Mouse (Mus musculus) lung, embryonic 16.5 days (tissue): Measurements from ENCODE around the gene Ddx25. TPM values are rescaled to one million over a fixed set of nuclear protein-coding genes. Genes with fewer than 3 reads are reported as not detected.
A peak's percentile ranks its signal among the peaks of the same experiment; 100 is the strongest.

Experiments
- ATAC-seq: fragments of 200-750 bp; cut with Nextera tagmentation; 2 replicates; pipeline ENCODE4 v1.8.0; 2017; ENCODE audit warnings: low read depth, mild to moderate bottlenecking, moderate library complexity
- H3K27ac ChIP-seq: fragments of 300-500 bp; sonication (generic); 2 replicates; pipeline ENCODE4 v1.5.1; 2014; ENCODE audit warnings: mild to moderate bottlenecking, control low read depth, low read length
- H3K27me3 ChIP-seq: fragments of 300-500 bp; sonication (generic); 2 replicates; pipeline ENCODE4 v1.6.1; 2014; ENCODE audit warnings: low read depth, low read length, mixed read lengths; ENCODE audit not compliant: control insufficient read depth, insufficient read depth
- H3K36me3 ChIP-seq: fragments of 300-500 bp; sonication (generic); 2 replicates; pipeline ENCODE4 v1.6.1; 2014; ENCODE audit warnings: low read length; ENCODE audit not compliant: control insufficient read depth, insufficient read depth
- H3K4me1 ChIP-seq: fragments of 300-500 bp; sonication (generic); replicated peaks from 2 replicates; pipeline ENCODE4 v1.6.1; 2014; ENCODE audit warnings: low read length, mixed read lengths; ENCODE audit not compliant: control insufficient read depth, insufficient read depth
- H3K4me2 ChIP-seq: fragments of 300-500 bp; sonication (generic); 2 replicates; pipeline ENCODE4 v1.6.1; 2014; ENCODE audit warnings: low read depth, low read length, control low read depth
- H3K4me3 ChIP-seq: fragments of 300-500 bp; sonication (generic); 2 replicates; pipeline ENCODE4 v1.5.1; 2014; ENCODE audit warnings: mild to moderate bottlenecking, low read length, control low read depth
- H3K9ac ChIP-seq: fragments of 300-500 bp; sonication (generic); 2 replicates; pipeline ENCODE4 v1.6.1; 2014; ENCODE audit warnings: low read length, control low read depth
- H3K9me3 ChIP-seq: fragments of 300-500 bp; sonication (generic); 2 replicates; pipeline ENCODE4 v1.6.1; 2016; ENCODE audit warnings: low read length; ENCODE audit not compliant: control insufficient read depth
- WGBS: fragments of 180-500 bp; shearing (Covaris S2); extraction: QIAGEN DNeasy Blood & Tissue Kit; methylation state at CpG from one replicate; pipeline ENCODE4 v1.1.7; 2014; 5-methylcytosine and 5-hydroxymethylcytosine counted together
- polyA plus RNA-seq: library from polyadenylated mRNA; unstranded; fragments of >200 nt; fragmentation: Nextera tagmentation; extraction: Ambion mirVana; gene quantifications from 2 replicates; pipeline ENCODE4 v1.2.1, GENCODE M21; 2015

Gene Ddx25
- polyA plus RNA-seq, 1 experiment from 2014 or later: 0.77 TPM

DNA sequence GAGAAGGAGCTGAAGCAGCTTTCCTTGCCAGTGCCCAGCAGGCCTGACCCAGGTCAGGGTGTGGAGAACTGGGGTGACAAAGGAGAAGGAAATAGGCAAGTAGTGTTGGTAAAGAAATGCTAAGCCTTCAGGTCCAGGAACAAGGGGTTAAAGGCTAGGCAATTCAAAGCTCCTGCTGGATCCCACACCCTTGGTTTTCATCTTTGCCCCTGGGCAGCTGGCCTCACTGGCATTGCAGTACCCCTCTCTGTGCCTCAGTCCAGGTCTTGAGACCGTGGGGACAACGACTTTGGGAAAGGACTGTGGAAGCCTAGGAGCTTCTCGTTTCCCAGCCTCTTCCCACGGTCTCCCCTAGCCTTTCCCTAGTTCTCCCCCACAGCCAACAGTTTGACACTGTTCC lies 44.4 kb downstream of the Ddx25 start:
- H3K4me1 ChIP-seq: no peaks in the 10 kb centered on the region
- H3K9me3 ChIP-seq: no peaks in the 10 kb centered on the region
- no peak overlapping the region for H3K27ac ChIP-seq
- ATAC-seq: no peak
- H3K27me3 ChIP-seq: peaks cover 9% of the 10 kb centered on the region; the same call in 1 of the 2 replicates
- WGBS: 69% methylated on average over 4 of the region's 4 CpGs
- no peak overlapping the region for H3K9ac ChIP-seq
- no peak overlapping the region for H3K4me2 ChIP-seq
- no peak overlapping the region for H3K4me3 ChIP-seq
- no peaks in the 10 kb centered on the region for H3K36me3 ChIP-seq

DNA sequence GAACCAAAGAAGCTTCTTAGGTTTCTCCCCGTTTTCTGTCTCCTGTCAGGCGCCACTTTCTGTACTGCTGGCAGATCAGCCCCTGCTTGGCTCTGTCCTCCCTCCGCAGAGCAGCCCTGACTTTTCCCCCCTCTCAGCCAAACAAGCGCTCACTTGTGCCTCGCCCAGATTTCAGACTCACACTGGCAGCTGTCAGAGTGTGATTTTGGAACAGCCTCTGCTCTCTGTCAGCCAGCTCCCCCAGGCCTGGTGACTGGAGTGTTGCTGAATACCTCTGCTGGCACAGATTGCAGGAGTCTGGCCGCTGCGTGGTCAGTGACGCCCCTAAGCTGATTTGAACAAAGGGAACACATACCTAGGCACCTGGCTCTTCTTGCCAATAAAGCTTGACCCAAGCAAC lies 50.1 kb downstream of the Ddx25 start:
- peak overlapping the region; percentile 2; the same call in 1 of the 2 replicates for H3K27ac ChIP-seq

DNA sequence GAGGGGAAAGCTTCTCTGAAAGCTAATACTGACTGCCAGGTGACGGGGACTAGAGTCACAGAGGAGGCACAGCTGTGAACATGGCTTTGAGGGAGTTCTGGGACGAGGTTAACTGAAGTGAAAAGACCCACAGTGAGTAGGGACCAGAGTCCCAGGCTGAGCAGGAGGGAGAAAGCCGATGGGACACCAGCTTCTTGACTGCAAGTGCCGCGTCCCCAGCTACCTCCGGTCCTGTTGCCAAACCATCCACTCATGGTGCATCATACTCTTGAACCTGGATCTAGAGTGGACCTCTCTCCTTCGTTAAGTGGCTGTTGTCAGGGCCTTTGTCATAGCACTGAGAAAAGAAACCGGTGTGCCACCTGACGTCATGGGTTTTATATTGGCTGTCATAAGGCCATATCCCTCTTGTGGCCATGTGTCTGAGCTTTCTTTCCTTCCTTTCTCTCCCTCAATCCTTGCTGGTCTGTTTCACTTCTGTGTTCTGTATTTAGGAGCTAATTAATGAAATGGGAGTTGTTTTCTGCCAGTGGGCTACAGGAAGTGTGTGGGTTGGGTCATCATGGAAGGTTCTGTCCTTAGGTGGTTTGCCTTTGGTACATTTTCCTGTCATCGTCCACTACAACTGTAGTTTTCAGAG lies 55.8 kb downstream of the Ddx25 start:
- 87% methylated on average over 10 of the region's 10 CpGs for WGBS
- Histone ChIP-seq H3K27me3 (no peaks in the 10 kb centered on the region), H3K4me2 (no peak overlapping the region), H3K36me3 (no peaks in the 10 kb centered on the region; the same call in none of the 2 replicates), H3K9me3 (no peaks in the 10 kb centered on the region), H3K4me3 (no peak overlapping the region), H3K27ac (no peak overlapping the region), H3K9ac (no peak overlapping the region), H3K4me1 (no peaks in the 10 kb centered on the region)
- ATAC-seq: no peak

More for the DNA sequence above, 50.1 kb downstream of the Ddx25 start:
- 26% methylated on average over 8 of the region's 8 CpGs for WGBS
- no peaks in the 10 kb centered on the region for H3K9me3 ChIP-seq
- no peak overlapping the region for H3K4me2 ChIP-seq
- H3K4me1 ChIP-seq: peaks cover 4% of the 10 kb centered on the region
- H3K36me3 ChIP-seq: no peaks in the 10 kb centered on the region; the same call in 1 of the 2 replicates
- peaks cover 9% of the 10 kb centered on the region; the same call in 1 of the 2 replicates for H3K27me3 ChIP-seq
- no peak overlapping the region for H3K9ac ChIP-seq
- ATAC-seq: peak; percentile 90
- H3K4me3 ChIP-seq: no peak overlapping the region

DNA sequence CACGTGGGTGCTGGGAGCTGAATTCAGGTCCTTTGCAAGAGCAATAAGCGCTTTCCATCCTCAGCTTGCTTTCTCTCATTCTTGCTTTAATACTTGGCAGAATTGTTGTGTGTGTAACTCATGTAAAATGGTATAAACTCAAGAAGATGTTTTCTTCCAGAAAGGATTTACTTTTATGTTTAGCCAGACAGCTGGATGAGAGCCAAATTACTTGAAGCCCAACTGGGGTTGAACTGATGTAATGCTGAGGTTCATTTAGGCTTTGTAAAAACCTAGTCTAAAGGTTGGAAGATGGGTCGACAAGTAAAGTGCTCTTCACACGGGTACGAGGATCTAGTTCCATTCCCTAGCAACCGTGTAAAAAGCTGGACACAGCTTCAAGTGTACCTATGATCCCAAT lies 58.4 kb downstream of the Ddx25 start:
- ATAC-seq: no peak
- H3K4me2 ChIP-seq: no peak overlapping the region
- no peaks in the 10 kb centered on the region for H3K27me3 ChIP-seq
- WGBS: 69% methylated on average over 6 of the region's 6 CpGs
- no peak overlapping the region for H3K27ac ChIP-seq
- no peaks in the 10 kb centered on the region for H3K9me3 ChIP-seq
- H3K4me1 ChIP-seq: no peaks in the 10 kb centered on the region
- H3K9ac ChIP-seq: no peak overlapping the region
- no peaks in the 10 kb centered on the region; the same call in none of the 2 replicates for H3K36me3 ChIP-seq
- no peak overlapping the region for H3K4me3 ChIP-seq

DNA sequence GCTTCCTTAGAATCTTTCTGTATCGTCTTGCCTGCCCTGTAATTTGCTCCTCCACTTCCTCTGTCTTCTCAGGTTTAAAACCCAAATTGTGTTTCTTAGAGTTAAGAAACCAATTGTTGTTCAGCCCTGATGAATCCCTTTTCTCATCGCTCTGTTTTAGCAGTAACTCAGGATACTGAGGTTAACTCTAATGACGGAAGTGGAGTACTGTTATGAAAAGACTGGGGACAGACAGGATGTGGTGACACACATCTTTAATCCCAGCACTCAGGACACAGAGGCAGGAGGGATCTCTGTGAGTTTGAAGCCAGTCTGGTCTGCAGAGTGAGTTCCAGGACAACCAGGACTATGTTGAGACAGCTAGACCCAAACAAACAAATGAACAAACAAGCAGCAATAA lies 62.9 kb downstream of the Ddx25 start:
- no peak for ATAC-seq
- no peaks in the 10 kb centered on the region for H3K27me3 ChIP-seq
- 68% methylated on average over 3 of the region's 3 CpGs for WGBS
- no peak overlapping the region for H3K4me3 ChIP-seq
- H3K9ac ChIP-seq: no peak overlapping the region
- no peak overlapping the region for H3K27ac ChIP-seq
- H3K4me1 ChIP-seq: no peaks in the 10 kb centered on the region
- H3K9me3 ChIP-seq: no peaks in the 10 kb centered on the region
- no peaks in the 10 kb centered on the region for H3K36me3 ChIP-seq
- no peak overlapping the region for H3K4me2 ChIP-seq

DNA sequence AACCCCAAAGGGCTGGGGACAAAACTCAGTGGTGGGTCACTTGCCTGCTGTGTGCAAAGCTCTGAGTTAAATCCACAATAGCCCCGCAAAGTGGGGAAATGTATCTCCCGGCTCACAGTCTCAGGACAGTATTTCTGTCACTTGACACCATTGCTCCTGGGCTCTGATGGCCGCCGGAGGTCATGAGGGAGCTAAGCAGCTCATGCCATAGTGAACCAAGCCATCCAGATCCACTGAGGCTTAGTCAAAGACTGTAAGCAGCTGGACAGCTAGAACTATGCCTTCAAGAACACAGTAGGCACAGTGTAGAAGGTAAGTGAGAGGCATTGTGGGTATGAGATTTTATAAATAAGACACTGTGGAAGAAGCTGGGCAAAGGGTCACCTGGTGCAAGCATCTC lies 63.4 kb downstream of the Ddx25 start:
- no peak for ATAC-seq
- 57% methylated on average over 4 of the region's 4 CpGs for WGBS
- Histone ChIP-seq H3K36me3 (no peaks in the 10 kb centered on the region), H3K4me2 (no peak overlapping the region), H3K9me3 (no peaks in the 10 kb centered on the region), H3K27me3 (no peaks in the 10 kb centered on the region), H3K4me3 (no peak overlapping the region), H3K9ac (no peak overlapping the region), H3K4me1 (no peaks in the 10 kb centered on the region), H3K27ac (no peak overlapping the region)

DNA sequence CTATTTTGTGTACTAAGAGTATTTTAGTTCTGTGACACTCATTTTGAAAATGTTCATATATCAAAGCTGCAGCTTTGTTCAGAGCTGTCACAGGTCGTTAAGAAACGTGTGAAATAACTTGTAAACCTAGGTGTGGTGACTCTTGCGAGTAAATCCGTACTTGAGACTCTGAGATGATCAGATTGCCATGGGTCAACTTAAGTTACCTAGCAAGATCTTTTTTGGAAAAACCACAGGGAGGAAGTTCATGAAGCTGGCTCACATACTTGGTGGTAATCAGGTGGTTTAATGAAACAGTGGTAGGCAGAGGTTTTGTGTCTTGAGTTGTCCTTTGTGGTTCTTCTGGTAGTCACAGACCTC lies 64.6 kb downstream of the Ddx25 start:
- Histone ChIP-seq H3K27me3 (no peaks in the 10 kb centered on the region), H3K4me1 (no peaks in the 10 kb centered on the region), H3K9ac (no peak overlapping the region), H3K4me3 (no peak overlapping the region), H3K36me3 (peaks cover 4% of the 10 kb centered on the region), H3K9me3 (no peaks in the 10 kb centered on the region), H3K4me2 (no peak overlapping the region), H3K27ac (peak overlapping the region; percentile 41; the same call in 1 of the 2 replicates)
- WGBS: 46% methylated on average over 4 of the region's 4 CpGs
- ATAC-seq: no peak

DNA sequence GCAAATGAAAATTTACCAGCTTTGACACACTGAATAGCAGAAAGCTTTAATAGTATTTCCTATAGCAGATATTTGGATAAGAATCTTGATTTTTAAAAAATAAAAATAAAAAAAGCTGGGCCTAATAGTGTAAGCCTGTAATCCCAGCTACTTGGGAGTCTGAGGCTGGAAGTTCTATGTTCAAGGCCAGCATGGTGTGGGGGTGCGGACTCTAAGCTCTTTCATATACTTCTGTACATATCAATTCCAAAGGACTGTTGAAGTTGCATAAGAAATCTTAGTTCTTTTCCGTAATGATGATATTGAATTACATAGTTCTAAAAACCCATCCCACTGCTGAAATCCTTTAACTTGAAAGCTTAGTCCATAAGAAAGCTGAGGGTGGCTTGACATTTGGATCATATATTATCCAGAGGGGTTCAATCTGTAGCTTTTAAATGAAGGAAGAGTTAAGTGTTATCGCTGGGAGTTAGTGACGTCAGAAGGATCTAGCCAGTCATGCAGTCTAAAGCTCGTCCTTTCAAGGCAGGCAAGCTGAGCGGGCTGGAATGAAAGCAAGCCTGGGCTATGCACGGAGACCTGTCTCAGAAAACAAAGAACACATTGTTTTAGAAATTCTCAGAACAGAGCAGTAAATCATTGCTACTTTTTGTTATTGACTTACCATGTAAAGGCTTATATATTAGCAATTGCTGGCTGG lies 65.1 kb downstream of the Ddx25 start:
- Histone ChIP-seq H3K9ac (no peak overlapping the region), H3K27me3 (no peaks in the 10 kb centered on the region), H3K4me1 (no peaks in the 10 kb centered on the region), H3K27ac (no peak overlapping the region), H3K9me3 (no peaks in the 10 kb centered on the region), H3K4me3 (no peak overlapping the region), H3K4me2 (no peak overlapping the region), H3K36me3 (peaks cover 4% of the 10 kb centered on the region)
- 58% methylated on average over 7 of the region's 7 CpGs for WGBS
- ATAC-seq: peak; percentile 70; the same call in 1 of the 2 replicates

DNA sequence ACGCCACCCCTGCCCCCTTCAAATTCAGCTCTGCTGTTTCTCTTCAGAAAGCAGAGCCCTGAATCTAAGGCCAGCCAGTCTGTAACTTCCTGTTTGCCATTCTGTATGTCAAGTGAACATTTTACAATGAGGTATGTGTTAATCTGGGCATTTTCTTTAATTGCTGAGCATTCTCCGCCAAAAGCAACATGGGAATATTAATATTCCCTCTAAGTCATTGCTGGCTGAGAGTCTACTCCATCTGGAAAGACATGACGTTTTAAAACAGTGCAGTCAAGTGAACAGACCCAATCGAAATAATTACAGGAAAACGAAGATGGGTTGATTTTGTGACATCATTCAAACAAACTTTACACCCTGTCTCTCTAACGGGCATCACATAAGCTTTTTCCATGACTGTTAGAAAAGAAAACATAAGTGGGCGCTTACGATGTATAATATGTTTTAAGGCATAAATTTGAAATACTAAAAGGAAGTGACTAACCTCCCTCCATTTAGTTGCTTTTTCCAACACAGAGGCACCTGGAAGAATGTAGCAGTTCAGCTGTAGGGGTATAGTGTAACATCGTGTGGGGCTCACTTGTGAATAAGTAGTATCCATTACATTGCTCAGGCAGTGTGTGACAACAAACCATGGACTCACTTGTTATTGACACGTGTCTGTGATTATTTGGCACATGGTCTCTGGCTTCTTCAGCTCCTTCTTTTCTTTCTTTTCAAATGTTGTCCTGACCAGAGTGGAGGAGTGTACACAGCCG lies 67.0 kb downstream of the Ddx25 start:
- no peak for ATAC-seq
- H3K36me3 ChIP-seq: peaks cover 6% of the 10 kb centered on the region
- H3K9me3 ChIP-seq: no peaks in the 10 kb centered on the region
- no peak overlapping the region for H3K4me3 ChIP-seq
- no peak overlapping the region for H3K9ac ChIP-seq
- no peak overlapping the region for H3K4me2 ChIP-seq
- no peaks in the 10 kb centered on the region for H3K27me3 ChIP-seq
- H3K27ac ChIP-seq: no peak overlapping the region
- WGBS: 82% methylated on average over 11 of the region's 11 CpGs
- H3K4me1 ChIP-seq: no peaks in the 10 kb centered on the region
